Mouse (Mus musculus) heart, embryonic 14.5 days (tissue): ENCODE data around the gene Prdm2. TPM values are rescaled to one million over a fixed set of nuclear protein-coding genes. Genes with fewer than 3 reads are reported as not detected.
A peak's percentile ranks its signal among the peaks of the same experiment; 100 is the strongest.

Experiments
- ATAC-seq: fragments of 200-750 bp; cut with Nextera tagmentation; 2 replicates; pipeline ENCODE4 v1.8.0; 2017; ENCODE audit warnings: low read depth, moderate TSS enrichment; ENCODE audit not compliant: insufficient number of reproducible peaks, insufficient read depth, low FRiP score
- H3K27ac ChIP-seq, 2 experiments: fragments of 200-500 bp in 1 of 2; fragments of 300-500 bp in 1 of 2; sonication (generic) in 1 of 2; replicated peaks in 1 of 2; 2 replicates each; pipeline ENCODE4 v1.5.1; 2012 to 2014; ENCODE audit warnings: low read depth in 2 of 2, low read length in 2 of 2, control low read depth in 1 of 2, mild to moderate bottlenecking in 1 of 2, mixed read lengths in 1 of 2; ENCODE audit not compliant: control insufficient read depth in 1 of 2, insufficient read depth in 1 of 2
- H3K27me3 ChIP-seq: fragments of 300-500 bp; sonication (generic); 2 replicates; pipeline ENCODE4 v1.6.1; 2014; ENCODE audit warnings: mild to moderate bottlenecking, low read length, control low read depth; ENCODE audit not compliant: control insufficient read depth, insufficient read depth
- H3K36me3 ChIP-seq: fragments of 300-500 bp; sonication (generic); 2 replicates; pipeline ENCODE4 v1.6.1; 2014; ENCODE audit warnings: mild to moderate bottlenecking, control low read depth, low read length, mixed read lengths; ENCODE audit not compliant: control insufficient read depth, insufficient read depth
- H3K4me1 ChIP-seq, 2 experiments: fragments of 200-500 bp in 1 of 2; fragments of 300-500 bp in 1 of 2; sonication (generic) in 1 of 2; 2 replicates each; pipeline ENCODE4 v1.6.1; 2012 to 2014; ENCODE audit warnings: low read length in 2 of 2, control low read depth in 1 of 2, mixed read lengths in 1 of 2; ENCODE audit not compliant: control insufficient read depth in 2 of 2, insufficient read depth in 2 of 2
- H3K4me2 ChIP-seq: fragments of 300-500 bp; sonication (generic); 2 replicates; pipeline ENCODE4 v1.6.1; 2014; ENCODE audit warnings: mild to moderate bottlenecking, low read length
- H3K4me3 ChIP-seq, 2 experiments: fragments of 200-500 bp in 1 of 2; fragments of 300-500 bp in 1 of 2; sonication (generic) in 1 of 2; 2 replicates each; pipeline ENCODE4 v1.5.1; 2012 to 2014; ENCODE audit warnings: low read length in 2 of 2, mild to moderate bottlenecking in 2 of 2, control low read depth in 1 of 2, low read depth in 1 of 2, moderate library complexity in 1 of 2; ENCODE audit not compliant: control insufficient read depth in 1 of 2, insufficient read depth in 1 of 2
- H3K9ac ChIP-seq: fragments of 300-500 bp; sonication (generic); 2 replicates; pipeline ENCODE4 v1.6.1; 2014; ENCODE audit warnings: mild to moderate bottlenecking, low read length
- H3K9me3 ChIP-seq: fragments of 300-500 bp; sonication (generic); 2 replicates; pipeline ENCODE4 v1.6.1; 2016; ENCODE audit warnings: low read length, control low read depth; ENCODE audit not compliant: control insufficient read depth
- WGBS: fragments of 180-500 bp; shearing (Covaris S2); extraction: QIAGEN DNeasy Blood & Tissue Kit; methylation state at CpG from one replicate; pipeline ENCODE4 v1.1.7; 2014; 5-methylcytosine and 5-hydroxymethylcytosine counted together
- polyA plus RNA-seq: library from polyadenylated mRNA; unstranded; fragments of >200 nt; fragmentation: Nextera tagmentation; extraction: Ambion mirVana; gene quantifications from 2 replicates; pipeline ENCODE4 v1.2.1, GENCODE M21; 2014

Gene Prdm2
- polyA plus RNA-seq, 1 experiment from 2014 or later, result 8.7 TPM

DNA sequence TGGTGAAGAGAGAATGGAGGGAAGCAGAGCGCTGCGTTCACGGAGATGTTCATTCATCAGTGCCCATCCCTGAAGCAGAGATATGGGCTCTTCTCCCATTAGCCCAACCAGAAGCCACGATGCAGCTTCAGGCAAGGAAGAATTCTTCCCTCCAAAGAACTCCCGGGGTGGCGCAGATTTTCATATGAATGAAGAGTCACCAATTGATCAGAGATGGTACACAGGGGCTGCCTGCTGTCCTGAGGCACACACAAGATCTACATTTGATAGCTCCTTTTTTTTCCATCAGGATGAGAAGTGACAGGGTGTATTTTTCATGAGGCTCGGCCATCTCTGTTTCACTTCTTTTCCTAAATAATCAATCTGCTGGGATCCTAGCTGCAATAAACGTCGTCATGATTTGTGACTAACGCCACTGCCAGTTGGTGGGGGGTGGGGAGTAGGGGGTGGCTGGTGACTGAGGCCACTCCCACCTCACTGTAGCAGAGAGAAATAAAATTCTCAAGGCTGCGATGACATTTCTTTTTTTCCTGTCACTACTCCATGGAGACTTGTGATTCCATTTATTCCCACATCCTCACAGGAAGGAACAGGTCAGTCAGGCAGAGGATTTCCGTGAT, 120.6 kb downstream of the Prdm2 start:
- WGBS, result 52% methylated on average over 12 of the region's 12 CpGs
- peaks cover 4% of the 10 kb centered on the region for H3K27me3 ChIP-seq
- no peak overlapping the region for H3K4me2 ChIP-seq
- H3K27ac ChIP-seq, result no peak overlapping the region
- no peaks in the 10 kb centered on the region for H3K4me1 ChIP-seq
- H3K36me3 ChIP-seq, result no peaks in the 10 kb centered on the region
- no peak overlapping the region for H3K9ac ChIP-seq
- H3K4me3 ChIP-seq, result no peak overlapping the region
- ATAC-seq, result no peak
- no peaks in the 10 kb centered on the region for H3K9me3 ChIP-seq

- Histone ChIP-seq H3K36me3 (no peaks in the 10 kb centered on the region), H3K9ac (no peak overlapping the region), H3K4me3 (no peak overlapping the region), H3K27ac (no peak overlapping the region), H3K4me1 (no peaks in the 10 kb centered on the region), H3K27me3 (peaks cover 4% of the 10 kb centered on the region), H3K9me3 (no peaks in the 10 kb centered on the region), H3K4me2 (no peak overlapping the region)
- 89% methylated on average over 3 of the region's 3 CpGs for WGBS
- ATAC-seq, result no peak
Measured at GRCm38 (mm10) chr4:143090551-143090950, 122.2 kb downstream of the Prdm2 start.

DNA sequence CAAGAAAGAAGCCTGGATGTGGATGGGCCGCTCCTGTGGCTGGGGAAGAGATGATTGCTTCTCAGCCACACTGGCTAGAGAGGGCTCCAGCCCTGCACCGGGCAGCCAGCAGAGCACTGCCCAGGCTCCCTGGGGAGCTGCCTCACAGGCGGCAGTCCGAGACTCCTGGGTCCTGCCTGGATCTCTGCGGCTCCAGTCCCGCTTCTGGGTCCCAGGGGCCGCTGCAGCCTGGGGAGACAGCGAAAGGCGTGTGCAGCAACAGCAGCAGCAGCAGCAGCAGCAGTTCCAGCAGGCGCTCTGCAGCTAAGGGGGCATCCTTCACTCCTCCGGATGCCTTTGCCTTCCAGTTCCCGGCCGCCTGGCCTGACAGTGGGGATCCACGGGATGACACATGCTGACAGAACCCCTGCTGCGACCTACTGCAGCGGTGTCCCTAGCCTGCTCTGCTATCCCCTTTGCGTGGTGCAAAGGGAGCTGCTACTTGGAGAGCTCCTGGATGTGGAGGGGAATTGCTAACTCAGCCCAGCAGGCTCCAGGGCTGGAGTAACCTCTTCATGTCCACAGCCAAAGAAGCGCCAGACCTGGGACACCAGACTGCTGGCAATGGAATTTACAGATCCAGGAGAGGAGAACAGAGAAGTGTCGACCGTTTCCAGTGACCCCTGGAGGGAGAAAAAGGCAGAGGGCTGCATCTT, 138.6 kb downstream of the Prdm2 start:
- no peak for ATAC-seq
- H3K4me3 ChIP-seq, result peak overlapping the region; percentile 24 to 30; a peak in 3 of 4 replicates

DNA sequence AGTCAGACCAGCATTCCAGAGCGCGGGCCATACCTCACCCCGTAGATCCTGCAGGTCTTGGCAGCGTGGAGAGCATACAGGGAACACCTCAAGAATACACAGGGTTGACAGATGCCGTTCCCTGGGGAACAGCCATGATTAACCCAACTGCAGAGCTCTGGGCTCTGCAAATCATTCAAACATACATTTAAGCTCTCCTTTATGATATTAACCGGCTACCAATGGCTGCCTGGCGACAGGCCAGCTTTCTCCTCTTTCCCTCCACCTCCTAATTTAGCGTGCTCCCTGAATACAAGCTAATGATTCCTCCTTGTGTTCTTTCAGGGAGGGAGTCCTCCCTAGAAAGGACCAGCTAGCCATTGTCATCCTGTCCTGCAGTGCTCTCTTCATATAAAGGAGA, 141.0 kb downstream of the Prdm2 start:
- Histone ChIP-seq H3K9me3 (no peaks in the 10 kb centered on the region), H3K4me2 (no peak overlapping the region), H3K4me1 (peaks cover 0 to 5% of the 10 kb centered on the region in 2 experiments; a peak in 2 of 4 replicates), H3K36me3 (no peaks in the 10 kb centered on the region), H3K27me3 (0 out of 2 replicates have a peak, but pooled peaks cover 7% of the 10 kb centered on the region), H3K9ac (no peak overlapping the region), H3K4me3 (no peak overlapping the region), H3K27ac (no peak overlapping the region)
- no peak for ATAC-seq
- WGBS, result 59% methylated on average over 8 of the region's 8 CpGs

More for the DNA sequence above, 138.6 kb downstream of the Prdm2 start:
- under 1% methylated on average over 20 of the region's 20 CpGs for WGBS
- peaks cover 0 to 5% of the 10 kb centered on the region in 2 experiments; a peak in 2 of 4 replicates for H3K4me1 ChIP-seq
- H3K9me3 ChIP-seq, result no peaks in the 10 kb centered on the region
- no peaks in the 10 kb centered on the region for H3K36me3 ChIP-seq
- 0 out of 2 replicates have a peak, but pooled peaks cover 7% of the 10 kb centered on the region for H3K27me3 ChIP-seq
- 0 out of 2 replicates have a peak overlapping the region, but pooled peaks have one; percentile 34 for H3K9ac ChIP-seq
- peak overlapping the region; percentile 68 for H3K4me2 ChIP-seq
- no peak overlapping the region for H3K27ac ChIP-seq

DNA sequence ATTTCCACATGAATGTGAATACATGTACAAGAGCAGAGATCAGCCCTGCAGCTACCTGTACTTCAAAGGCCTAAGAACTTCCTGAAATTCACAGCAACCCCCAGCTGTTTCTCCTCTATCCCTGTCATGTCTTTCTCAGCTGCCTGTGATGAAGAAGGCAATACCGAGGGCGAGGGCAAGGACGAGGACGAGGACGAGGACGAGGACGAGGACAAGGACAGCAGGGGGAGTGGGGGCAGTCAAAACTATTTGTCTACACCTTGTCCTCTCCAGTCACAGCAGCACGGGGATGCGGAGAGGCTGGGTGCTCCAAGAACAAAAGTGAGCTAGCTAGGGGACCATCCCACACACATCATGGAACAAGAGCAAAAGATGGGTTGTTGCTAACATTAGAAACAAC, 145.8 kb downstream of the Prdm2 start:
- H3K36me3 ChIP-seq, result no peaks in the 10 kb centered on the region
- 71% methylated on average over 9 of the region's 9 CpGs for WGBS
- H3K27me3 ChIP-seq, result no peaks in the 10 kb centered on the region
- no peaks in the 10 kb centered on the region for H3K9me3 ChIP-seq
- H3K4me1 ChIP-seq, result peaks cover 0 to 4% of the 10 kb centered on the region in 2 experiments; a peak in 2 of 4 replicates
- no peak overlapping the region for H3K9ac ChIP-seq
- no peak overlapping the region for H3K4me3 ChIP-seq
- ATAC-seq, result no peak
- no peak overlapping the region for H3K4me2 ChIP-seq
- H3K27ac ChIP-seq, result no peak overlapping the region

- Histone ChIP-seq H3K4me3 (no peak overlapping the region), H3K9me3 (no peaks in the 10 kb centered on the region), H3K4me1 (peaks cover 0 to 2% of the 10 kb centered on the region in 2 experiments; a peak in 1 of 4 replicates), H3K4me2 (no peak overlapping the region), H3K9ac (no peak overlapping the region), H3K27me3 (0 out of 2 replicates have a peak, but pooled peaks cover 4% of the 10 kb centered on the region), H3K27ac (no peak overlapping the region), H3K36me3 (no peaks in the 10 kb centered on the region)
- no peak for ATAC-seq
- WGBS, result 83% methylated on average over 12 of the region's 12 CpGs
Measured at GRCm38 (mm10) chr4:143058765-143059344, 153.9 kb downstream of the Prdm2 start.
